Mouse (Mus musculus) liver, adult 2 months (tissue): ENCODE measurements around the gene Dot1l.

Experiments
- CTCF ChIP-seq: fragments of 200-500 bp; IDR thresholded peaks from 2 replicates; pipeline ENCODE4 v1.5.1; 2011; ENCODE audit warnings: low read depth, low read length, control low read depth
- POLR2A ChIP-seq: fragments of 200-500 bp; IDR thresholded peaks from 2 replicates; pipeline ENCODE4 v1.6.1; 2011; ENCODE audit warnings: low read length, control low read depth; ENCODE audit not compliant: insufficient read depth; ENCODE audit errors: extremely low read depth

GRCm38 (mm10) chr10:80838346-80838912 is 83.4 kb downstream of the Dot1l start:
- TF ChIP-seq POLR2A = no peak
- TF ChIP-seq CTCF = no peak
